Mouse (Mus musculus): ENCODE measurements around the gene Nisch.

The Nisch gene

DNA sequence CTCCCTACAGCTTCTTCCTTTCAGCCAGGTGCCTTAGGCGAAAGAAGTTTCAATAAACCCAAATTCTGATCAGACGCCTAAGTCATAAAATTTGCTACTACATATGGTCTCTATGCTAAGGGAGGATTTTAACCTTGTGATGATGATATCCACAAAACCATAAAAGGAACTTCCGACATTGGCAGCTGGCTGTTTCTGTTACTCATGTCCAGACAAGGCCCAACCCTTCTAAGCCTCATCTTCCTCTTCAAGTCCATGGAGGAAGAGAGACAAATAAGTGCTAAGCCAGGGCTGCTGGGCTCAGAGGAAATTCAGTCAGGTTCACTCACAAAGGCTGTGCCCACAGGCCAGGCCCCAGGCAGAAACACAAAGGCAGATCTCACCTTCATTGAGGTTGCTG lies 27.4 kb downstream of the Nisch start:
- no peak for DNase-seq

DNA sequence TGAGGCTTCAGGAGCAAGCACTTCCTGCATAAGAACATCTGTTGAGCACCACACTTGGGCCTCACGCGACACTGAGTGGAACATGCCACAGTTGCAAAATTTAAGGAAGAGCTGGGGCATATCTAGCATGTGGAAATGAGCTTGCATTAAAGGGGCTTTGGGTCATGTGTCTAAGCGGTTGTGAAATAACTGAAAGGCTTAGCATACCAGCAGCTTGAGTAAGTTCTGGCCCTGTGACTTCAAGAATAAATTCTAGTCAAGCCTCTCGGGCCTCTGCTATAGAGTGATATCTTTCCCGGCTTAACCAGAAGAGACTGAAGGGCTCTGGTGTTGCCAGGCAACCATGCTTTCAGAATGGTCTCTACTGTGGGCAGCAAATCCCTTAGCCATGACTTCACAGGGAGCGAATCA lies 28.0 kb downstream of the Nisch start:
- peak in 1 of 2 experiments; percentile 51 for DNase-seq

DNA sequence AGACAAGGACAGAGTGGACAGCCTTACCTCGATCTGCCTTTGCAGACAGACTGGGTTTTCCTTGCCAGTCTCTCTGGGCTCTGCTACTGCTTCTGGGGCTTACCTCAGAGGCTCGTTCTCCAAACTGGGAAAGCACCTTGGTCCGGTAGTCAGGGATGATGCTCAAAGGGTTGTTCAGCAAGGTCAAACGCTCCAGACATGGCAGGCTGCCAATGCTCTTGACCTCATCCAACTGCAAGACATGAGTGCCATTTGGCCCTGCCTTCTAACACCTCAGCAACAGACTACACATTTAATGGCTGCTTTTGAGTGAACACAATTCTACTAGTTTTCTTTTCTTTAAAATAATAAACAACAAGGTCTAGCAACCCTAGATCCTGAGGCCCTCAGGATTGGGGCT lies 30.1 kb downstream of the Nisch start:
- DNase-seq: peak; percentile 87 to 88

DNA sequence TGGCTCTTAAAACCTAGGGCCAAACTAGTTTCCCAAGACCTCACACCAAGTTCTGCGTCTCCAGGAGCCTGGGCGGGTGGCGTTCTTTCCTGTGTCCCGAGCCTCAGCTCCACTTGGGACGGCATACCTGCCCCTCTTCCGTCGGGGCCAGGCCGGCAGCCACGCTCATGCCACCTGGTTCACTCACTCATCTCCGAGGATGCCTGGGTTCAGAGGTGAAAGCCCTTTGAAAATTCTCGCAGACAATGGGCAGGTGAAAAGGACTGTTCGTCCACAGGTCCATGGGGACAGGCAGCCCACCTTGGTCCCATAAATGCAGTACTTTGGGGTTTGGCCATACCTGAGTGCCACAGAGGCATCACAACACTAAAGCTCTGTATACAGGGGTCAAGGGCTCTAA lies 32.6 kb downstream of the Nisch start:
- no peak for DNase-seq

DNA sequence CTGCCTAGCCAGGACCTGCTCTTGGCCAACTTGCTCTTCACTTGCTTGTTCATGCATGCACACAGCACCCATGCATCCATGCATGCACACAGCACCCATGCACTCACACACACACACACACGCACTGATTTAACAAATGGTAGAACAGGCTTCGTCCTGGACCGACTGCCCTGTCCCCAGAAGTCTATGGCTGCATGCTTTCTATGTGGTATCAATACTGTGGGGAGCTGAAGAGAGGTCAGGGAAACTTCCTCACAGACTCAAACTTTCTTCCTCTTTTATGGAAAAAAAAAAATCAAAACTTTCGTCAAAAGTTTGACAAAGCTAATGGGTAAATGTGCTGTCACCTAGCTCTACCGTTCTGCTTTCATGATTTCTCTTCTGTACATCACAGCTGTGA lies 33.2 kb downstream of the Nisch start:
- no peak for DNase-seq

DNA sequence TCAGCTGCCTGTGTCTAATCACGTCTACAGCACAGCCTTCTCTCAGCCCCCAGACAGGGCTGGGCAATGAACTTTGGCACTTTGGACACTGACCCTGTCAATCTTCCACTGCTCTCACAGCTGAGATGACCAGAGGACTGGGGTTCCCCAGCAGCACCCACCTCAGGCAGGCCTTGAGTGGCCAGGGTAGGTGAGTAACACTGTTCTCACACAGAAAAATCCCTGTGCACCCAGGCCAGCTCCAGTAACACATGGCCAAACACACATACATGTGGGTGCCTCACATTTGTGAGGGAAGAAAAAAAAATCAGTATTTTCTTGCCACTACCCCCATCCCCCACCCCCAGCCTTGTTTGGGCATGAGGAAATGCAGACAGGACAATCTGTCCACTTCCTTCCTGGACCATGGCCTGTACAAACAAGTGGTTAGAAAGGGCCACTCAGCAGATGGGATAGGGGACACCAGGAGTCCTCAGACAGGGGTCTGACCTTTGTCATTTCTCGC lies 33.9 kb downstream of the Nisch start:
- DNase-seq: peak; percentile 76 to 82

DNA sequence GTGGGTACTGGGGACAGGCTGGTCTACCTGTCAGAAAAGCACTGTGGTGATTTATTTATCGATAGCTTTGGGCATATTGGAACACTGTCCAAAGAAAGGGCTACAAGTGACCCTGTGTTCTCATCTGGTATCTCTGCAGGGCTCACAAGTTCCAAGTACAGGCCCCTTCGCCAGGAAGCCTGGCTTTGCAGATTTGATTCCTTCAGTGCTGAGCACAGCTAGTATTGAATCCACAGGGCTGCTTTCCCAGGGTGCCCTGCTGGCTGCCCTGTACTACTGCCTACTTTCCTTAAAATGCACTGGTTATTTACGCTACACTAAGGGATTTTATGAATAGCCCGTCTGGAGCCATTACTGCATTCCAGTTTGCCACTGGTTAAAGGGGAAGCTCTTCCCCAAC lies 35.2 kb downstream of the Nisch start:
- peak; percentile 29 to 32 for DNase-seq

DNA sequence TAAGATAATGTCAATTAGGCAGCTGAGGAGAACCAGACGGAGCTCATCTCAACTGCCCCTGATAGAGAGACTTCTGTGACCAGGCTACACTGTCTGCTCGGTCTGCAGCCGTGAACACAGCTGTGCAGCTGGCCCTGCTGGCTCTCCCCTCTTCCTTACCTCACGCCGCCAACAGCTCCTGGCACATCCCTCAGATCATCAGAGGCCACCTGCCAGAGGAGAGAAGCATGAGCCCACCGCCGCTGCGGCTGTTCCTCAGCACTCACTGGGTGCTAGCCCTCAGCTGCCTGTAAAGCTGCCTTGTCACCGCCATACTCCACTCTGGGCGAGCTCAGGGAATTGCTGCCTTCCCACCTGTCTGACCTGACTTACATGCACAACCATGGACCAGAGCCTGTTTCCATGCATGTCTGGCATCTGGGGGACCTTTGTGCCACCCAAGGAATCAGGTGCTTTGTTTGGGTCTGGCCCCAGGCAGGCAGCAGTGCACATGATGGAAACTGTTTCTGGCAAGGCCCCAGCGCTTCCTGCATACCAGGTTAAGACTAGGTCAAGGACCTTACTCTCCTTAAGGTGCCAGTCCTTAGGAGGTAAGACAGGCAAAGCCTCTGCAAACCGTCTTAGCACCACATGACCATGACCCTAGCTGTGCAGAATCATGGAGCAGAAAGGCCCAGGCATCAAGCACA lies 36.9 kb downstream of the Nisch start:
- peak; percentile 89 to 91 for DNase-seq

DNA sequence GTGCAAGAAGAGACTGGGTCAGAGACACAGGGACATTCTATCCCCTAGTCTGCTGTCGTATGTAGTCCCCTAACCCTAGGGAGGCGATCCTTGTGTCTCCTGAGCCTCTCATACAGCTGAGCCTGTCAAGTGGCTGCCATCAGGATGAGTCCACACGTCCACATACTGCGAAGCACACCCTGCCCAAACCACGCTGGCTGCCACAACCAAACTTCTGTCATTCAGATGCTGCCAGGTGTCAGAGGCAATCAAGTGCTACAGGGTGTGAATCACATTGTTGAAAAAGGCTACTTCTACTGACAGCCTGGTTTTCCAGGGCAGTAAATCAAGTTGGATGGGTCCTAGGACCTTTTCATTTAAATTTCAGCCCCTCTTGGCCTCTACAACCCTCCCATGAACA lies 39.0 kb downstream of the Nisch start:
- DNase-seq: no peak

DNA sequence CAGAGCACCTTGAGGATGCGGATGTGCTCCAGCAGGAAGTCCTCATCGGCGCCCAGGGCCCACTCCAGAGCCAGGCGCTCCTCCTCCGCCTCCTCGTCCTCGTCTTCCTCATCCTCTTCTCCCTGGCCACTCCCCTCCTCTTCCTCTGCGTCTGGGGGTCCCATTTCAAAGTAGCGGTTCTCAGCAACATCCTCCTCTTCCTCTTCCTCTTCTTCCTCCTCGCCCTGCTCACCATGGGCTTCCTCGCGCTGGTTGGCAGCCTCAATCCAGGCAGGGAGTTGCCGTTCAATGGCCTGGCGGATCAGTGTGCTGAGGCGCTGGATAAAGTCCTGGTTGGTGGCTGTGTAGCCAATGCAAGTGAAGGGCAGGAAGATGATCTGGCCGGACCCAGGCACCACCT lies 39.5 kb downstream of the Nisch start:
- DNase-seq: no peak

DNA sequence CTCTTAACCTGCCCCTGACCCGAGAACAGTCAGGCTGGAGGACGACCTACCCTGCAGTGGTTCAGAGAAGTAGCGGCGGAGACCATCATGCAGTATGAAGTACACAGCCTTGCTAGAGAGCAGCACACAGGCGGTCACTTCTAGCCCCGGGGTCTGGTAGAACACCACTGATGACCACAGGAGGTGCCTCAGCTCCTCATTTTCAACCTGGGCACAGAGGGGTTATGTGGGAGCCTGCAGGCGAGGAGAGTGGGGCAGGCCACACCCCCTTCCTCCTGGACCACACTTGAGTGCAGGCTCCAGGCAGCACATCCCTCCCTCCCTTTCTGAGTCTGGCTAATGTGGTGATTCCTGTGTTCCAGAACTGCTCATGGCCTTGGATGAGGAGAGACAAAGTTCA lies 43.2 kb downstream of the Nisch start:
- DNase-seq: no peak

DNA sequence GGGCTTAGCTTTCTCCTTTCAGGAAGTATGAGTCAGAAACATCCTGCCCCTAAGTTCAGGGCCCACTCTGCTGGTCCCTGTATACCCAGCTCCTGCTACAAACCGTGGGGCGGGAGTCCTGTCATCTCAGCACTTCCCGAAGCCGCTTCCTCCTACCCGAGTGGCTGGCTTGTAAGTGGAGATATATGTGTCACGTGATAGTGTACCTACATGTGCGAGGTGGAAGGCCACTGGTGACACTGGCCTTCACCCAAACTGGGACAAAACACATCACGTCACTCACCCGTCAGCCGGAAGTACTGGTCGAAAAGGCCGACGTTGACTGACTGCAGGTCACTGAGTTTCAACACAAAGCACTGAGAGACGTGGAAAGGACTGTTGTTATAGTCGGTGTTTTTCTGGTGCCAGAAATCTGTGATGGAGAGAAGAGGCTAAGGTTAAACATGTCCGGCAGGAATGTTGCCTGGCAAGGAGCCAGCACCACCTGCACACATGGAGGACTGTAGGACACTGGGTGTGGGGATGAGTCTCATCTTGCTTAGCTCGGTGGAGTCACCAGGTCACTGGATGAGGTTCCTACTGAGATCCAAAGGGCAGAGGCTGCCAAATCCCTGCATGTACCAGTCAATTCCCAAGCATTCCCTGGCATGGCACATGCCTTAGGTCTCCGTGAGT lies 43.8 kb downstream of the Nisch start:
- DNase-seq: peak; percentile 61 to 63

DNA sequence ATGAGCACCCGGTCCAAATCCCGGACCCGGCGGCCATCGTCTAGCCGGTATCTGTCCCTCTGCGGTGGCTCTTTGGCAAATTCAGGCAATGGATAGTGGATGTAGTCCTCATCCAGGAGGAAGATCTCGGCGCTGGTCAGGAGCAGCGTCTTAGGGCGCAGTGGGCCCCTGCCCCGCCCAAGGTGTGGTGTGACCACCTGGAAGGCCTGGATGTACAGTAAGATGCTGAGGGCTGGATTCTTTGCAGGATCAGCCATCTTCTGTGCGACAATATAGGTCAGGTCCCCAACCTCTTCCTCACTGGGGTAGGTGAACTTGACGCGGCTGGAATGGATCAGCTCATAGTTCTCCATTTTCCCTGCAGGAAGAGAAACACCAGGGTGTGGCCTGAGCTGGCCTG lies 44.9 kb downstream of the Nisch start:
- DNase-seq: no peak

DNA sequence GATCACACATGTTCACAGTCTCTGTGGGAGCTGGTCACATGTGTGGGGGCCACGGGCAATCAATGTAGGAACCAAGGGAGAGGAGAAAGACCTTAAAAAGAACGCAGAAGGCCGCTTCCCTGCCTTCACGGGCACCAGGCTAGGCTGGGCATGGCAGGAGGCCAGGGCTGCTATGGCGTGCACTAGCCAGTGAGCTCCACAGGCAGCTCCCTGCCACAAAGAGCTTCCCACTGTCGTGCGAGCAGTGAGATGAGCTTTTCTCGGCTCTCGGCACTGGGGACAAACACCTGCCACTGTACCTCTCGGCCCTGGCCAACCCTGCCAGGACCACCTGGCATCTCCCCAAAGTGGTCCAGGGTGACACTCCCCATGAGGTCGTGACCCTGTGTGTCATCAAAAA lies 45.4 kb downstream of the Nisch start:
- DNase-seq: peak in 1 of 2 experiments; percentile 37

DNA sequence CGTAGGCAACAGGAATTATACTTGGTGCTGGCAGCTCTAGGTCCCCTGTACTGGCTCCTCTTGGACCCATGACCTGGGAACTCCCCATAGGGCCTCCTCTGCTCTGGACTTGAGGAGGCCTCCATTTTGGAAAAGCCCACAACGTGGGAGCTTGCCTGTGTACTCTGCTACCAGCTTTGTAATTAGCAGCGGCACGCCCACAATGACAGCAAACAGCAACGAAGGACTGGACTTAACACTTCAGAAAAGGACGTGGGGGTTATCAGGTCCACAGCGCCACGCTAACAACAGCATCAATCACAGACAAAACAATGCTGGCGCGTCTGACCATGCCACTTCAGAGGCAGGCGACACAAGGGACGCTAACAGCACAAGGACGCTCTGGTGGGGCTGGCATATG lies 45.8 kb downstream of the Nisch start:
- DNase-seq: no peak

DNA sequence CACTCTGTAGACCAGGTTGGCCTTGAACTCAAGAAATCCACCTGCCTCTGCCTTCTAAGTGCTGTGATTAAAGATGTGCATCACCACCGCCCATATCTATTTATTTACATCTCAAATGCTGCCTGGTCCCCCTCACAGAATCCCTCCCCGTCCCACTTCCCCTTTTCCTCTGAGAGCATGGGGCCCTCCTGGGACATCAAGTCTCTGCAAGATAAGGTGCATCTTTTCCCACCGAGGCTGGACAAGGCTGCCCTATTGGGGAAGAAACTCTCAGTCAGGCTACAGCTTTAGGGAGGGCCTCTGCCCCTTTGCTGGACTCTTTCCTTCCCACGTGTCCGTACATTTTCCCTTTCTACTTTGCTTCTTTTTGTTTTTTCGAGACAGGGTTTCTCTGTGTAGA lies 47.2 kb downstream of the Nisch start:
- DNase-seq: no peak

DNA sequence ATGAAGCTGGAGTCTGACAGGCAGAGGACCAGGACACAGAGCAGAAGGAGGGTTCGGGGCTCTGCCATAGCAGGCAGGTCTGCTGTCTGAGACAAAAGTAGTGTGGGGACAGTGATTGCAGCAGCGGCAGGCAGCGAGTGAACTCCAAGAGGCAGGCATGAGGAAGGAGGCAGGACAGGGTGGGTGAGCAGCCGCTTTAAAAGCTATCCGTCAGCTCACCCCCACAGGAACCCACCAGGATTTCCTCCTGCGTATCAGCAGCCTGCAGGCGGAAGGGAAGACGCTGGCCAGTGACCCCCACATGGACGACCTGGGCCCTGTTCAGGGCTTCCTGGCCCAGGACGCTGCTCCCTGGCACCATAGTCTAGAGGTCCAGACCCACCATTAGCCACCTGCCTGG lies 48.3 kb downstream of the Nisch start, which contains the start of gene Stab1:
Stab1 (minus strand) TSS at position 217 of the 400 bp plus-strand sequence.
- DNase-seq: peak; percentile 69 to 71

DNA sequence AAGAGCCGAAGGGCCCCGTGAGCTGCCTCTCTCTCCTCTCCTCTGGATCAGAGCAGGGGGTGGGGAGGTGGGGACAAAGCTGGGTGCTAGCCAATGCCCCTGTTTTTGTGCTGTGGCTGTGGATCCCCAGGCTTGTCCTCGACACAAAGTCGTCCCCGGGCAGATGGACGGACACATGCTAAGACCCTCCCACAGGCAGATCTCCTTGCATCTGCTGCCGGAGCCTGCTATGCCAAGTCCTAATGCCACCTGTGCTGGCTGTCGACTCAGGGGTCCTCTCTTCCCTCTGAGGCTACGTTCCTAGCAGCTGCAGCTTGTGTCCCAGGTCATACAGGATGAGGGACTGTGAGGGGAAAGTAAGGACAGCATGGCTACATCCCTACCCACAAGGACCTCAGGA lies 49.9 kb downstream of the Nisch start:
- no peak for DNase-seq

DNA sequence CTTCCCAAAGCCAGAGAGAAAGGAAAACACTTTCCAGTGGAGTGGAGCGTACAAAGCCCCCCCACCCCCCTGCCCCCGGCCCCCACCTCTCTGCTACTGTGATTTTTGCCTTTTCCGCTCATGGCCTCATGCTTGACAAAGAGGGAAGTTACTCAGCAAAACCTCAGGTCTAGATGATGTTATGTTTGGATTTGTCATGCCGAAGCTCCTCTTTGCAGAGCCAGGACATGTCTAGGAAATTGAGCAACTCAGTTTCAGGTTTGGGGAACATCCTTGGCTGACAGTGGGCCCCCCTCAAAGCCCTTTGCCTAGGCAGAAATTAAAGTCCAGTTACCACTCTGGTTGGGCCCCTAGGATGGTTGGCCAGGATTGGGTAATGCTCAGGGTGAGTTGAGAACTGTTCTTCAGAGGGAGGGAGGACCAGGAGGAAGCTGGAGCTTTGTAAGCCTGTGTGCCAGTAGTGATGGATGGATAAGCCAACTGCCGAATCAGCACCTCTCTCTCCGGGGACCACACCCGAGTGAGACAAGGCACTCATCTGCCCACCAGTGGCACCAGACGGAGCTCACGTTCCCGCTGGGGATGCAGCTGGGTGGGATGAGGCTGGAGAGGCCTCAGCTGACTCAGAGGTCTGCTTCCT lies 50.6 kb downstream of the Nisch start:
- no peak for DNase-seq

DNA sequence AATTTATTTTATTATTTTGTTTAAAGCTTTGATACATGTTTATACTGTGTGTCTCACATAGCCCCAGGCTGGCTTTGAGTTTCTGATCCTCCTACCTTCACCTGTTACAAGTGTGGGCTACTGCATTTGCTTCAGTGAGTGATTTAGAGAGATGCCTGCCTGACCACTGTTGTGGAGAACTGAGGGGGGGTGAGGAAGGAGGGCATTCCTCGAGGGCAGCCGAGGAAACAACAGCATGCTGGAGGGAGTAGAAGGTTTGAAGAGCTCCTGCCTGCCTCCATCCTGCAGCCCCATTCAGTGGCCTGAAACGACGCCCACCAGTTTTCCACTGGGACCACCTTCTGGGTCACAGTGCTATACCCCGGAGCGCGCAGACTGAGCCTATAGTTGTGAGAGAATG lies 51.3 kb downstream of the Nisch start:
- DNase-seq: no peak

DNA sequence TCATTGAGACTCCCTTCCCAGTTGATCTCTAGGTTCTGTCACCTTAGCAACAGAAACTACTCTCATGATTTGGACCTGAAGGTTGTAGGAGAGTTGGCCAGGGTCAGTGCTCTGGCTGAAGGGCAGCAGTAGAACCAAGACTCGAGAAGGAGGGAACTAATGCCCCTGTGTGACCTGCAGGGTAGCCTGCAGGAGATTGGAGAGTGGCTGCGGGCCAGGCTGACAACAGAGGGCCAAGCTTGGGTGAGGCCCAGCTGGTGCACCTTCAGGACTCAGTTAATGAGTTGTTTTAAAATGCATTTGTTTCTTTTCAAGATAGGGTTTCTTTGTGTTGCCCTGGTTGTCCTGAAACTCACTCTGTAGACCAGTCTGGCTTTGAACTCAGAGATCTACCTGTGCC lies 51.7 kb downstream of the Nisch start:
- peak in 1 of 2 experiments; percentile 49 for DNase-seq

DNA sequence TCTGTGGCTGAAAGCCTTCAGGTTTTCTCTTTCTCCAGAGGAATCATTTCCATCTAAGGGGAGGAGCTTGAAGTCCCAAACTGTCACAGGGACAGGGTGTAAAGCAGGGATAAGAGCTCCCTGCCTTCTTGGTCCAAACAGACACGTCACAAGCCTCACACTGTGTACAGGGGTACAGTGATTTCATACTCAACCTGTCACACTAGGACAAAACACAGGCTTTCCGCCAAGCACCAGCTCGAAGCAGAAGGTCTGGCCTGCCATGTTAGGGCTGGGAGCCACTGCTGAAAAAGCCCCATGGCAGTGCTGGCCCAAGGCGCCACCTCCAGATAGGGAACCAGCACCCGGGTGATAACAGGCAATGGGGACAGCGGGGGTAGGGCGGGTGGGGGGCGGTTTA lies 52.7 kb downstream of the Nisch start:
- DNase-seq: no peak

DNA sequence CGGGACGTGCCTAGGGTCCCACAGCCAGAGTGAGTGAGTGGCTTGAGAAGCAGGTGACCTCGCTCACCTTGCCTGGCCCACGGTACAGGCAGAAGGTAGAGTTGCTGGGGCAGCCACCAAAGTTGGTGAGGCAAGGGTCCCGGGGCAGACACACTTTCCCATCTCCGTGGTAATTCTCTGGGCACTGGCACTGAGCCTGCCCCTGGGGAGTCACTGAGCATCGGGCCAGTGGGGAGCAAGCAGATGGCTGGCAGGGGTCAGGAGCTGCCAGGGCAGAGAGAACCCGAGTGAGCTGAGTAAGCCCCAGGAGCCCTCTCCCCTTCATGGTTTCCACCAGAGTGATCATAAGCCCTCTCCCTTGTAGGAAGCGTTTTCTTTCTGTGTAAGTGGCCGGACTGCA lies 55.1 kb downstream of the Nisch start:
- DNase-seq: no peak

DNA sequence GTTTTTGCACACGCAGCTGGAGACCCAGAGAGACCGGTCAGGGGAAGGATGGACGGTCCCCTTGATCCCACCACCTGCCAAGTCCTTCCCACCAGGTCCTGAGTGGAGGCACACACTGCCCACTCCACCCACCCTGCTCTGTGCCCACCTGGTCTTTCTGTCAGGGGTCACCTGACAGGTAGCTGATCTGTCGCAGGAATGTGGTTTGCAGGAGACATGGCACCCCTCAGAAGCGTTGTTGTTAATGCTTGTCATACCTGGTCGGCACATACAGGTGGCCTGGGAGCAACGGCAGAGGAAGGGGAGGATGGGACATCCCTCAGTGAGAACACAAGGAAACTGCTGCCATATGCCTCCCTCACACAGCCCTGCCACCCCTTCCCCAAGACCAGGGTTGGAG lies 55.6 kb downstream of the Nisch start:
- no peak for DNase-seq

Data from kidney, postnatal 36 days (tissue).